Mouse (Mus musculus) stomach, postnatal 0 days (tissue): ENCODE measurements around the gene Gas7. TPM values are rescaled to one million over a fixed set of nuclear protein-coding genes. Genes with fewer than 3 reads are reported as not detected.
A peak's percentile ranks its signal among the peaks of the same experiment; 100 is the strongest.

Experiments
- ATAC-seq: fragments of 200-750 bp; cut with Nextera tagmentation; 2 replicates; pipeline ENCODE4 v1.8.0; 2017; ENCODE audit not compliant: low FRiP score, low TSS enrichment
- DNase-seq: peaks from one replicate; pipeline ENCODE4 v3.0.0-alpha.2; 2016; ENCODE audit warnings: low spot score
- H3K27ac ChIP-seq: fragments of 300-500 bp; sonication (generic); replicated peaks from 2 replicates; pipeline ENCODE4 v1.5.1; 2014; ENCODE audit warnings: mild to moderate bottlenecking, control low read depth
- H3K27me3 ChIP-seq: fragments of 300-500 bp; sonication (generic); 2 replicates; pipeline ENCODE4 v1.6.1; 2014; ENCODE audit warnings: low read length; ENCODE audit not compliant: control insufficient read depth, insufficient read depth
- H3K36me3 ChIP-seq: fragments of 300-500 bp; sonication (generic); 2 replicates; pipeline ENCODE4 v1.6.1; 2014; ENCODE audit warnings: low read length, mixed read lengths; ENCODE audit not compliant: control insufficient read depth, insufficient read depth
- H3K4me1 ChIP-seq: fragments of 300-500 bp; sonication (generic); replicated peaks from 2 replicates; pipeline ENCODE4 v1.6.1; 2014; ENCODE audit warnings: antibody characterized with exemption; ENCODE audit not compliant: control insufficient read depth, insufficient read depth
- H3K4me2 ChIP-seq: fragments of 300-500 bp; sonication (generic); replicated peaks from 2 replicates; pipeline ENCODE4 v1.6.1; 2014; ENCODE audit warnings: low read depth, mild to moderate bottlenecking, control low read depth, moderate library complexity
- H3K4me3 ChIP-seq: fragments of 300-500 bp; sonication (generic); 2 replicates; pipeline ENCODE4 v1.5.1; 2014; ENCODE audit warnings: low read depth, low read length, control low read depth
- H3K9ac ChIP-seq: fragments of 300-500 bp; sonication (generic); 2 replicates; pipeline ENCODE4 v1.6.1; 2014; ENCODE audit warnings: mild to moderate bottlenecking, low read length, control low read depth, mixed read lengths
- H3K9me3 ChIP-seq: fragments of 300-500 bp; sonication (generic); 2 replicates; pipeline ENCODE4 v1.6.1; 2016; ENCODE audit warnings: low read length; ENCODE audit not compliant: control insufficient read depth
- CTCF ChIP-seq: IDR thresholded peaks from 2 replicates; pipeline ENCODE4 v1.5.1; 2016; ENCODE audit warnings: antibody characterized with exemption, low read depth, mild to moderate bottlenecking, moderate library complexity
- EP300 ChIP-seq: optimal IDR thresholded peaks from 2 replicates; pipeline ENCODE3; 2016; ENCODE audit warnings: antibody characterized with exemption
- WGBS: fragments of 180-500 bp; shearing (Covaris S2); extraction: QIAGEN DNeasy Blood & Tissue Kit; methylation state at CpG from one replicate; pipeline ENCODE4 v1.1.7; 2014; 5-methylcytosine and 5-hydroxymethylcytosine counted together
- polyA plus RNA-seq: library from polyadenylated mRNA; unstranded; fragments of >200 nt; fragmentation: Nextera tagmentation; extraction: Ambion mirVana; gene quantifications from 2 replicates; pipeline ENCODE4 v1.2.1, GENCODE M21; 2015

Gas7 gene
- polyA plus RNA-seq, 1 experiment from 2014 or later: 18.3 TPM

DNA sequence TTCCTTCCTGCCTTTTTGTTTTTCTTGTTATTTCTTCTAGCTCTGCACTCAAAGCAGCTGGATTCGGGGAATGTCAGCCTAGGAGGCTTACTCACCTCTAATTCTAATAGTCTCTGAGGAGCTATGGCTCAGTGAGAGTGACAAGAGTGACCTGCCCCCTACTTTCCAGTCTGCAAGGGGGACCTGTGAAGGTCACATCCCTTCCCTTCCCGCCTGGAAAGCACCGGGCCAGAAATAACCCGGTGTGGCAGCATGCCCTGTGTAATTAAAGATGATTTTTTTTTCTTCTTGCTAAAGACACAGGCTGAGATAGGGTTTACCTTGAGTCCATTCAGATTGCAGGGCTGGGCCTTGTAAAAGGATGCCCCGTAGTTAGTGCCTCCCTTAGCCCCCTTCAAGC lies 91.3 kb downstream of the Gas7 start:
- no peak for TF ChIP-seq CTCF
- no peak for TF ChIP-seq EP300
- no peaks in the 10 kb centered on the region for H3K36me3 ChIP-seq
- H3K9ac ChIP-seq: no peak overlapping the region
- H3K4me2 ChIP-seq: no peak overlapping the region
- no peaks in the 10 kb centered on the region for H3K27me3 ChIP-seq
- no peak for DNase-seq
- 27% methylated on average over 5 of the region's 5 CpGs for WGBS
- no peak overlapping the region for H3K27ac ChIP-seq
- no peak for ATAC-seq
- H3K4me3 ChIP-seq: no peak overlapping the region
- H3K9me3 ChIP-seq: no peaks in the 10 kb centered on the region
- H3K4me1 ChIP-seq: peaks cover 6% of the 10 kb centered on the region; the same call in 1 of the 2 replicates

DNA sequence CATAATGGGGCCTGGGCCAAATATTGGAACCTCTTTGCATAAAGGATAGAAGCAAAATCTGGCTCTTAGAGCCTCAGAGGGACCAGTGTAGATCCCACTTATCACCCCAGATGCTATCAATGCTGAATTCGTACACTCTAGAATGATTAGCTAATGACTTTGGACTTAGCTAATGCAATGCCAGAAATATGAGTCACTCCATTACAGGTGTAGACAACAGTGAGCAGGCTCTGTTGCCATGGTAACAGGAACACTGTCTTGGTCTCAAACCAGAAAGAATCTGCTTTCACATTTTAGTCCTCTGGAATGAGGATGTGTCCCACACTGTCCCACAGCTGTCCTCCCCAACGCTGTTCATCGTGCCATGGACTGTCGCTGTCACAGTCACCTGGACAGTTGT lies 94.1 kb downstream of the Gas7 start:
- 73% methylated on average over 4 of the region's 4 CpGs for WGBS

DNA sequence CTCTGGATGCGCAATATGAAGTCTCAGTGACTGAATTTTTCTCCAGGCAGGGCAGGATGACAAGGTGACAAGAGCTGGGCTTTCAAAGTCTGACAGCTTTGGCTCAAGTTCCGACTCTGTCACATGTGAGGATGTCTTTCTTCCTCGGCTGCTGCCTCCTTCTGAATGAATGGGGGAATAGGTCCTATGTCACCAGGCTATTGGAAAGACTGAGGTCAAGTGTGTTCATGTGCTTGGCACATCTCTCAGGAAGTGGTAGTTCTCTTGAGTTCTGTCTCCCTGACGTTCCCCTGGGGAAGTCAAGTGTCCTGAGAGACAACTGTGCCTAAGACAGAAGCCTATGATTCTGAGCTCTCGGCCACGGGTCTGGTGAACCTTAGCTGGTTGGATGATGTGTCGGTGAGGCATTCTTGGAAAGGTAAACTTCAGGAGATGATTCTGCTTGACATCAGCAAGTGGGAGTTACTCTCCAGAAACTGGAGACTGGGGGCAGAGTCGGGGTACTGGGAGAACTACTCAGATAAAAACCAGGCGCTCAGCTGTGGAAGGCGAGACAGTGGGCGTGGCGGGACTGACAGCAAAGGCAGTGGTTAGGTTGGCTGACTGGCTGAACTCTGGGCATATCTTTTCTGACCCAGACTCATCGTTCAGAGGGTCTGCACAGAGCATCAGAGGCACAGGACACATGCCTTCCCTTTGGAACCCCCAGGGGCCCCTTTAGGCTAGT lies 94.7 kb downstream of the Gas7 start:
- Histone ChIP-seq H3K9me3 (no peaks in the 10 kb centered on the region), H3K4me3 (no peak overlapping the region), H3K9ac (no peak overlapping the region), H3K4me2 (no peak overlapping the region), H3K27ac (peak overlapping the region; percentile 25; the same call in 1 of the 2 replicates), H3K27me3 (no peaks in the 10 kb centered on the region), H3K36me3 (no peaks in the 10 kb centered on the region), H3K4me1 (peaks cover 6% of the 10 kb centered on the region; the same call in 1 of the 2 replicates)
- DNase-seq: no peak
- TF ChIP-seq EP300 (no peak), CTCF (no peak)
- 50% methylated on average over 13 of the region's 13 CpGs for WGBS
- ATAC-seq: peak; percentile 40; the same call in 1 of the 2 replicates

More for the DNA sequence above, 94.1 kb downstream of the Gas7 start:
- ATAC-seq (peak; percentile 48), DNase-seq (no peak)
- Histone ChIP-seq H3K4me3 (no peak overlapping the region), H3K9ac (no peak overlapping the region), H3K27me3 (no peaks in the 10 kb centered on the region), H3K4me1 (peaks cover 6% of the 10 kb centered on the region; the same call in 1 of the 2 replicates), H3K9me3 (no peaks in the 10 kb centered on the region), H3K27ac (no peak overlapping the region), H3K36me3 (no peaks in the 10 kb centered on the region), H3K4me2 (no peak overlapping the region)
- TF ChIP-seq EP300: no peak
- TF ChIP-seq CTCF: no peak

DNA sequence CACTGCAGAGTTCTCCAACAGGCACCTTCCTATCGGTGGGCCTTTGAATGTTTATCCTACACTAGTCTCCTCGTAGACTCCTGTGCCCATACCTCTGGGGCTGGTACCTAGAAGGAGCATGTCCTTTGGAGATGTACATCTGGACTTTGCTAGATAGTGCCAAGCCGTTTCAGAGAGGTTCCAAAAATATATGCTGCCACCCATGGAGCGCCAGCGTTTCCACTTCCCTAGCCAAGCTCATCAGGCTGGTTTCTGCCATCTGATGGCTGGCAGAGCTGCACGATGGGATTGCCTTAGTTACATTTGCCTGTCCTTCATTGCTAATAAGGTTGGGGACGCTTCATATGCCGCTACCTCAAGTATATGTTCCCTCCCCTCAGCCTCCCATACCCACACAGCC lies 97.2 kb downstream of the Gas7 start:
- no peaks in the 10 kb centered on the region for H3K36me3 ChIP-seq
- ATAC-seq (no peak), DNase-seq (no peak)
- TF ChIP-seq EP300: no peak
- no peak for TF ChIP-seq CTCF
- 81% methylated on average over 8 of the region's 8 CpGs for WGBS
- no peak overlapping the region for H3K4me3 ChIP-seq
- peaks cover 3% of the 10 kb centered on the region; the same call in 1 of the 2 replicates for H3K4me1 ChIP-seq
- no peaks in the 10 kb centered on the region for H3K27me3 ChIP-seq
- H3K27ac ChIP-seq: no peak overlapping the region
- H3K9me3 ChIP-seq: no peaks in the 10 kb centered on the region
- no peak overlapping the region for H3K4me2 ChIP-seq
- no peak overlapping the region for H3K9ac ChIP-seq

DNA sequence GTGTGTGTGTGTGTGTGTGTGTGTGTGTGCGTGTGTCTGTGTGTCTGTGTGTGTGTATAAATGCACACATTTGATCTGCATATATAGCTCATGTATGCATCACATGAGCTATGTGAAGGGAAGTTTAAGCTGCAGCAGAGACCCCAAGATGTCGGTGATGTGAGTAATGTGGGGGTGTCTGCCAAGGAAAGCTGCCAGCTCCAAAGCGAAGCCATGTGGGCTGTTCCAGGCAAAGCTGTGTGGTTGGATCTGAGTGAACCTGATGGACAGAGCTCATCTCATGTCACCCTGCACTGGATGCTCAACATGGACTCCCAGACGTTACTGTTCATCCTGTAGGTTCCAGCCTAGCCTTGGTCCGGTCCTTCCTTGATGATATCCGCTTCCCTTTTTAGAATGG lies 99.0 kb downstream of the Gas7 start:
- no peak overlapping the region for H3K9ac ChIP-seq
- 84% methylated on average over 6 of the region's 6 CpGs for WGBS
- no peak for ATAC-seq
- no peak for TF ChIP-seq EP300
- TF ChIP-seq CTCF: no peak
- H3K36me3 ChIP-seq: no peaks in the 10 kb centered on the region
- H3K4me1 ChIP-seq: no peaks in the 10 kb centered on the region; the same call in 1 of the 2 replicates
- no peak overlapping the region for H3K4me2 ChIP-seq
- no peak overlapping the region for H3K27ac ChIP-seq
- no peak overlapping the region for H3K4me3 ChIP-seq
- H3K9me3 ChIP-seq: no peaks in the 10 kb centered on the region
- no peak for DNase-seq
- H3K27me3 ChIP-seq: no peaks in the 10 kb centered on the region

DNA sequence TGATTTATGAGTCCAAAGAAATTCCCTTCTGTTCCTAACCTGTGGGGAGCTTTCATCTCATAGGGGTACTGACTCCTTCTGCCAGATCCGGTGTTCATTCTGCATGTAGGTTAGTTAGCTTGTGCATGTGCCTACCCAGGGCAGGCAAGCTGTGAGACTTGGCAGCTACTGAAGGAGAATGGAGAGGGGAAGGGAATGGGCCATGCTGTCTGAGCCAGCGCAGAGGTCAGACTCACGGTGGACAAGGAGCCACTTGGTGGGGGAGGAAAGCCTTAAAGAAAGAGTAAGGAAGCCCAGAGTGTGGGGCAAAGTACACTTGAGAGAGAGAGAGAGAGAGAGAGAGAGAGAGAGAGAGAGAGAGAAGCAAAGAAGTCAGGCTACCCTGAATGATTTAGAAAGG lies 101.1 kb downstream of the Gas7 start:
- ATAC-seq (no peak), DNase-seq (no peak)
- TF ChIP-seq CTCF (no peak), EP300 (no peak)
- H3K27ac ChIP-seq: no peak overlapping the region
- no peak overlapping the region for H3K9ac ChIP-seq
- H3K36me3 ChIP-seq: no peaks in the 10 kb centered on the region
- no peak overlapping the region for H3K4me2 ChIP-seq
- H3K9me3 ChIP-seq: no peaks in the 10 kb centered on the region
- H3K27me3 ChIP-seq: no peaks in the 10 kb centered on the region
- no peak overlapping the region for H3K4me3 ChIP-seq
- 72% methylated on average over 3 of the region's 3 CpGs for WGBS
- H3K4me1 ChIP-seq: peaks cover 2% of the 10 kb centered on the region; the same call in 1 of the 2 replicates
